Mouse (Mus musculus) lung, postnatal 36 days (tissue): Measurements from ENCODE around the gene Mknk2.
A peak's percentile ranks its signal among the peaks of the same experiment; 100 is the strongest.

Experiments used
- DNase-seq: peaks from one replicate; pipeline ENCODE4 v3.0.0; 2022; ENCODE audit warnings: mixed read lengths

Mknk2 gene

GRCm38 (mm10) chr10:80669737-80670485 lies 8.0 kb downstream of the Mknk2 start:
- DNase-seq: peak; percentile 92

- DNase-seq: no peak
Observed at GRCm38 (mm10) chr10:80669018-80669417, 8.9 kb downstream of the Mknk2 start.

GRCm38 (mm10) chr10:80668614-80669013 lies 9.3 kb downstream of the Mknk2 start:
- DNase-seq: peak; percentile 74

DNA sequence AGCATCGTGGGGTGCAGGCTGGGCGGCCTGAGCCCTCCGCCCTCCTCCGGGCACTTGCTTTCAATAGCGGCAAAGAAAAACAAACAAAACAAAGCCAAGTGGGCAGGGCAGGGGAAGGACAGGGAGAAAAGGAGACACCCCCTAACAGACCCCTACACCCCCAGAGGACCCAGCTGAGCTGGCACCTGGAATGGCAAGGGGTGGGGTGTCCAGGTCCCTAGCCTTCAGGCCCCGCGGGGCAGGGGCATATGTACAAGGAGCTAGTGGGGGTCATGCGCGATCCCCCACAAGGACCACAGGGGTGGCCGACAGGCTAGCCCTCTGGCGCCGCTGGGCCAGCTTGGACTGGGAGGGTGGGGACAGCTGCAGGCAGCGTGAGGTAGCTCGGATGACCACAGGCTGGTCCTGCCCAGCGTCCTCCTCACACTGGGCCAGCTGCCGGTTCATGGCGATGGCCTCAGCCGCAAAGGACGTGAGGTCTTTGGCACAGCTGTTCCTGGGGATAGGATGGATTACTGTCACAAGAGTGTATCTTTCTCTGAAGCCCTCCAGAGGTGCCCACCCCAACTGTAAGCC lies 11.0 kb downstream of the Mknk2 start:
- DNase-seq: no peak

DNA sequence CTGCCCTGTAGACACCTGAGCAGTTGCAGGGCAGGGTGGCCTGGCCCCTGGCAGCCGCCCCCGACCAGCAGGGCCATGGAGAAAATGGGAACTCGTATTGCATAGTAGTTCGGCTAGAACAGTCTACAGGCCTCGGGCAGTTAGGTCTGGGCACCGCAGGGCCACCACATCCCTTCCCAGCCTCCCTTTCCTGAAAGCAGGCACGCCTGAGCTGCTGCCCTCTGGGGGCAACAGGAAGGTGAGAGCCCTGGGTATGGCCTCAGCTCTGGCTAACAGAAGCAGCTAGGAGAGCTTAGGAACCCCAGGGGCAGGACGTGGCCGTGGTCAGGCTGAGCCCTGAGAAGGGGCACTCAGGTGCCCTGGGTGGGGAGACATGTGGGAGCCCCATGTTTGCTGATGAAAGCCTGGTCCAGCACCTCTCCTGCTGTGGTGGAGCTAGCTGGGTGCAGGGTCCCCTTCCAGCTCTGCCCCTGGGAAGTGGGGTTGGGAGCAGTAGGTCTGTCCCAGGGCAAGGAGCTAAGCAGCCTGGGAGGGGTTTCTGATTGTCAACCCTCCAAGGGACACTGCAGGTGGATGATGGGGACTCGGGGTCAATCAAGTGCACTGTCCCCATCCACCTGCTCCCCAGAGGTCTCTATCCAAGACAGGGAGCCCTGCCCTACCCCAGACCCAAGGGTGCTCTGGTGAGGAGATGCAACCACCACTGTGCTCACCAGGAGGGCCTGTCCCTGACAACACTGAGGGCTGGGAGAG lies 11.8 kb downstream of the Mknk2 start:
- peak; percentile 32 for DNase-seq

DNA sequence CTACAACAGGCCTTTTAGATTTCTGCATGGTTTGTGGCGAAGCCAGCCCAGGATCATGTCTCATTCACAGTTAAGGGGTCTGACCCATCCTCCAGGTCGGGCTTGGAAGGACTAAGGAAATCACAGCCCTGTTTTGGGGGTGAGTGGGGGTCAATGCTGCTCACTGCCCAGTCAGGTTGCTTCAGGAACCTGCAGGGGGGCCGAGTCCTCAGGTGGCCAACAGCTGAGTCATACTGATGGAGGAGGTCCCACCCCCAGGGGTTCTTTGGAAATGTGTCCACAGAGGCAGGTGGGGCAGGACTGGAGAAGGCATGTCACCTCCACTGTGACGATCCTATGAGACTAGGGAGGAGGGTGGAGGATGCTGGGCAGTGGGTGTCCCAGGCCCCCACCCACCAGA lies 12.5 kb downstream of the Mknk2 start:
- DNase-seq: peak; percentile 57

GRCm38 (mm10) chr10:80665016-80665380 lies 12.9 kb downstream of the Mknk2 start:
- DNase-seq: peak; percentile 92

DNA sequence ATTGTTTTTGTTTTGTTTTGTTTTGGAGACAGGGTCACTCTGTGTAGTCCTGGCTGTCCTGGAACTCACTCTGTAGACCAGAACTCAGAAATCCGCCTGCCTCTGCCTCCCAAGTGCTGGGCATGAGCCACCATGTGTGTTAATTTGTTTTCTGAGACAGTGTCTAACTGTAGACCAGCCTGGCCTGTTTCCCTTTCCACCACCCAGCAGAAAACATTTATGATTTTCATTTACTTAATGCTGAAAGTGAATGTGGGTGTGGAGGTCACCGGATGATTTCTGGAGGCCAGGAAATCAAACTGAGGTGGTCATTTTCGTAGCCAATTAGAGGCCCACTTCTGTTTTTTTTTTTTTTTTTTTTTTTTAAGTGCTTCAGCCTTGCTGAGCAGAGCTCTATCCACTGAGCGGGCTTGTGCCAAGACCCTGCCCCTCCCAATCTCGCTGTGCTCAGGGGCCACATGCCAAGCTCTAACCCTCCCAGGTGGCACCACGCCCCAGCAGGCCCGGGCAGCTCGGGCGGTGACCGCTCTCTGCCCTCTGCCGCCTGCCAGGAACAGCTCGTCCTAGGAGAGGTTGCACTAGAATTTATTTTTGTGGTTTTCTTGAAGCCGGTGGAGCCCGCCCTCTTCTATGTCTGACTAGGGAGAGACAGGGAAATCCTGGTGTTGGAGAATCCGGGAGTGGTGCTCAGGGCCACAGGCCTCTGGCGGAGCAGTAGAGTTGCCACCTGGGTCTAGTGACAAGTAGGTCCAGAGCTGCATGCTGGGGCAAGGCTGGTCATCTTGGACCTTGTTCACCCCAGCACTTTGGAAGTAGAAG lies 13.5 kb downstream of the Mknk2 start:
- peak; percentile 96 for DNase-seq

DNA sequence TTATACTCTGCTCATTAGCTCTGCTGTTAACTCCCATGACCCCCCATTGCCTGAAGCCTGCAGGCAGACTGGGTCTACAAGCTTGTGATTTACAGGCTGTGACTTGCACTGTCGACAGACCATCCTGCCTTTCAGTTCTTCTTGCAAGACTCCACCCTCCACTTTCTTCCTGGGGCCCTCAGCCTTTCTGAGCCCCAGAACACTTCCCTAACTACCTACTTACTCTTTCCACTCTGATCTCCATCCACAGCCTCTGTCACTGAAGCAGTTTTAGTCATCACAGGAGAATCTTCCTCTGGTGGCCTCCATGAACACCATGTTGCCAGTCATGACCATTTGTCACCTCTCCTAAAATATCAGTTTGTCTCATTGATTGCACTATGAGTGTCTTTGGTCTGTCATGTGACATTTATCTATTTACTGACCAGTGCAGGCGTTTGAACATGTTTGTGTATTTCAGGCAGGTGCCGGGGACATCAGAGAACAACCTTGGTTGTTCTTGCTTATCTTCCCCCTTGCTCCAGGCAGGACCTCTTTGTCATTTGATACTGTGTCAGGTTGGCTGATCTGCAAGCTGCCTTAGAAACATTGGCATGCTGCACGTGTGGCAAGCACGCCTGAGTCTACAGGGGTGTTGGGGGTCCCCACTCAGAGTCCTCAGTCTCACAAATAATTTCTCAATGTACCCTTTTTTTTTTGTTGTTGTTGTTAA lies 14.3 kb downstream of the Mknk2 start:
- peak; percentile 31 for DNase-seq

DNA sequence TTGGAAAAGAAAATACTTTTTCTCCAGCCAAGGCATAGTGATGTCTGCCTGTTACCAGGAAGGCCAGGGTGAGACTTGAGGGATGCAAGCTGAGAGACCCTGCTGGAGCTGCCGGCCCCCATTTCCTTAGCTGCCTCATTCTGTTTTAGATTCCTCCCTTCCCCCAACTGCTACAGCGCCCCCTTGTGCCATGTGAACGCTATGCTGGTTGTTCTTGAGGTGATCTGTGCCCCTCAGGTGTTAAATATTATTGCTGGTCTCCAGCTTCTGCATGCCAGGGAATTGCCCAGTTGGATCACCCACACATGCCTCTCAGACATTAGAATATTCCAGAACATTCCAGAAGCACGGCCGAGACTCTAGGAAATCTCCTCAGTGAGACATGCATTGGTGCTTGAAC lies 16.8 kb downstream of the Mknk2 start:
- DNase-seq: peak; percentile 74

DNA sequence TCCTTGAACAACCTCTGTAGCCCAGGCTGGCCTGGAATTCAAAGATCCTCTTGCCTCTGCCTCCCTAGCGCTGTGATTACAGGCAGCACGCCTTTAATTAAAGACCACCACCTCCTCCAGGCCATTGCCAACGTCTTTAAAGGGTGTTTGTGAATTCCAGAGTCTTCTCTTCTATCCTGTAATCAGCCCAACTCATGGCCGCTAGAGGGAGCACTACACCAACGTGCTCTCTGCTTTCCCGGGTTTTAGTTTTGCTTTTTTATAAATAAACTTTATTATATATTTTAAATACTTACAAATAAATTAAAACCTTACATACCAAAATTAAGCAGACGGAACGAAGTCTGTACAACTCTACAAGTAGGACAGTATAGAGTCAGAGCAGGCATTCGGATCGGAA lies 18.7 kb downstream of the Mknk2 start:
- DNase-seq: peak; percentile 93

DNA sequence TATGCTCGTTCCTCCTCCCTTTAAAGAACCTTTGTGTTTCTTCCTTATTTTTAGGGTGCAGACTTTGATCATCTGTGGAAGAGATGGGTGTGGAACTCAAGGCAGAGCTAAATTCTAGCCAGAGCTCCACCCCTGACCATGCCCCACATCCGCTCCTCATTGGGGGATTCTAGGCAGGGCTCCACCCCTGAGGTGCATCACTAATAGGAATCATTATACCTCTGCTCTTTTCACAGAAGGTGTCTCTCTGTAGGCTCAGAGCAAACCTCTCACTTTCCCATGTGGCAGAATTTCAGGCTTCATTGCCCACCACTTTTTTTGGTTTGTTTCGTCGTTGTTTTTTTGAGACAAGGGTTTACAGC lies 19.1 kb downstream of the Mknk2 start:
- DNase-seq: peak; percentile 42

GRCm38 (mm10) chr10:80658194-80658840 lies 19.6 kb downstream of the Mknk2 start:
- DNase-seq: no peak

DNA sequence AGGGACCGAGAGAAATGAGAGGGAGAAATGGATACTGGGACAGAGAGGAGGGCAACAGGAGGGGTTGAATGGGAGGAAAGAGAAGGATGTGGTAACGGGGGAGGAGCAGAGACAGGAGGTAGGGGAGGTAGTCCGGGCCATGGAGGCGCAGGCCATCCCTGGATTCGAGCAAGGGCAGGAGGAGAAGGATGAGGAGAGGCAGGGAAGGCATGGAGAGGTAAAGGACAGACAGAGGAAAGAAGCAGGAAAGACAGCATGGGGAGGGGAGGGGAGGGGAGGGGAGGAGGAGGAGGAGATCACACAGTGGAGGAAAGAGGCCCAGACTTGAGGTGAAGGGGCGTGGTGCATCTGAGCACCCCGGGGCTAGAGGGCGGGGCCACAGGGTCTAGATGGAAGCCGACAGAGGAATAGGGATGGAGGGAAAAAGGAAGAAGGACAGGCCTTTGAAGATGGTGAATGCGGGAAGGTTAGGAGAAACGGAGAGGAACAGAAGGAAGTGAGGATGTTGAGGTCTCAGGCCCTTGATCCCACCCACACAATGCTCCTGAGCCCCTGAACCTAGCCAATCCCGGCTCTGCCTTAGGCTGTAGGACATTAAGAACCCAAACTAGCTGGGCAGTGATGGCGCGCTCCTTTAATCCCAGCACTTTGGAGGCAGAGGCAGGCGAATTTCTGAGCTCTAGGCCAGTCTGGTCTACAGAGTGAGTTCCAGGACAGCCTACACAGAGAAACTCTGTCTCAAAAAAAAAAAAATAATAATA lies 20.9 kb downstream of the Mknk2 start, which contains the start of gene Btbd2:
Gene Btbd2 (minus strand): TSS at position 209 of the 761 bp plus-strand sequence.
- peak; percentile 48 for DNase-seq

GRCm38 (mm10) chr10:80656130-80656862 lies 21.6 kb downstream of the Mknk2 start:
- DNase-seq: peak; percentile 98

- no peak for DNase-seq
Observed at GRCm38 (mm10) chr10:80655406-80656129, 22.3 kb downstream of the Mknk2 start.

DNA sequence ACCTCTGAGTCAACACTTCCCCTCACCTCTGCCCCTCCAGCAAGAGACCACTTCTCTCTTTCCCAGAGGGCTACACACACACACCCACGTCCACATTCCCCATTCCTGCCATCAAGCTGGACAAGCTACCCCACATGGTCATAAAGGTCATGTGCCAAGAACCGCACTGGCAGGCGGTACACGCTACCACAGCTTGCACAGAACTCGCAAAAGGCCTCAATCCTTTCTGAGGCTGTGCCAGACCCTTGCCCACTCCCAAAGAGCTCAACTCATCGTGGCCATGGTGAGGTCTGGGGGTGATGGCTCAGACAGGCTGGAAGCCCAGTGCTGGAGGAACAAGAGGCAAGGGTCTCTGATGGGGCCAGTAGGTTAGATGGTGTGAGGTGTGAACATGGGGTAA lies 23.0 kb downstream of the Mknk2 start:
- DNase-seq: no peak

GRCm38 (mm10) chr10:80653156-80653720 lies 24.7 kb downstream of the Mknk2 start:
- no peak for DNase-seq

DNA sequence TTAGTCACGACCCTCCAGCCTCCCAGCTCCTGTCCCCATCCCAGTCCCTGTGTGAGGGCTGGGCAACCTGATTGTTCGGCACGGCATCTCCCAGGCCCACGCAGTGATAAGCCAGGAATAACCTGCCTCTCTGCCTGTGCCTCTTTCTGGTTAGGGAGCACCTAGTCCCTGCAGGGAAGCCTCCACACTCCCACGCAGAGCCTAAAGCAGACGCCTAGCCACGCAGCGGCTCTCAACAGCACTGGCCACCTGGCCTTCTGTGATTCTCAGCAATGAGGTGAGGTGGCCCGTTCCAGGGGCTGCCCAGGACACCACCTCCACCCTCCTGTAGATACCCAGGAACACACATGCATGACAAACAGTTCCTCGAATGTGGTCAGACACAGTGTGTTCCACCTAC lies 27.5 kb downstream of the Mknk2 start:
- DNase-seq: no peak
